Mouse (Mus musculus) splenic B cell, adult 2 months (primary cell): Measurements from ENCODE around the gene Fbxl18.
A peak's percentile ranks its signal among the peaks of the same experiment; 100 is the strongest.

ENCODE experiments used
- DNase-seq: peaks from one replicate; pipeline ENCODE4 v3.0.0-alpha.2; 2011; ENCODE audit warnings: low read depth, low spot score
- H3K27me3 ChIP-seq: 2 replicates; pipeline ENCODE4 v1.6.1; 2012; ENCODE audit warnings: mild to moderate bottlenecking, low read length, moderate library complexity, mixed read lengths; ENCODE audit not compliant: control insufficient read depth, poor library complexity, insufficient read depth, severe bottlenecking
- H3K36me3 ChIP-seq: 2 replicates; pipeline ENCODE4 v1.6.1; 2012; ENCODE audit warnings: mild to moderate bottlenecking, low read length, moderate library complexity, mixed read lengths; ENCODE audit not compliant: control insufficient read depth, poor library complexity, insufficient read depth, severe bottlenecking

The Fbxl18 gene

GRCm38 (mm10) chr5:142924336-142924959, 29.2 kb upstream of the Fbxl18 start:
- H3K36me3 ChIP-seq: no peaks in the 10 kb centered on the region
- DNase-seq: no peak
- no peaks in the 10 kb centered on the region for H3K27me3 ChIP-seq

- H3K36me3 ChIP-seq: no peaks in the 10 kb centered on the region
- no peaks in the 10 kb centered on the region for H3K27me3 ChIP-seq
- DNase-seq: no peak
Measured at GRCm38 (mm10) chr5:142923781-142924180, 28.6 kb upstream of the Fbxl18 start.

GRCm38 (mm10) chr5:142922251-142922650, 27.0 kb upstream of the Fbxl18 start:
- DNase-seq: no peak
- H3K36me3 ChIP-seq: no peaks in the 10 kb centered on the region
- no peaks in the 10 kb centered on the region for H3K27me3 ChIP-seq

- H3K36me3 ChIP-seq: no peaks in the 10 kb centered on the region
- no peak for DNase-seq
- no peaks in the 10 kb centered on the region for H3K27me3 ChIP-seq
Measured at GRCm38 (mm10) chr5:142921074-142921459, 25.8 kb upstream of the Fbxl18 start.

- no peaks in the 10 kb centered on the region for H3K36me3 ChIP-seq
- DNase-seq: peak; percentile 85
- no peaks in the 10 kb centered on the region for H3K27me3 ChIP-seq
Measured at GRCm38 (mm10) chr5:142920311-142921073, 25.3 kb upstream of the Fbxl18 start.

- H3K27me3 ChIP-seq: no peaks in the 10 kb centered on the region
- DNase-seq: no peak
- no peaks in the 10 kb centered on the region for H3K36me3 ChIP-seq
Measured at GRCm38 (mm10) chr5:142917402-142917801, 22.2 kb upstream of the Fbxl18 start.

GRCm38 (mm10) chr5:142916593-142916992, 21.4 kb upstream of the Fbxl18 start:
- Histone ChIP-seq H3K36me3 (no peaks in the 10 kb centered on the region), H3K27me3 (no peaks in the 10 kb centered on the region)
- no peak for DNase-seq

GRCm38 (mm10) chr5:142915231-142915630, 20.0 kb upstream of the Fbxl18 start:
- Histone ChIP-seq H3K27me3 (no peaks in the 10 kb centered on the region), H3K36me3 (no peaks in the 10 kb centered on the region)
- DNase-seq: no peak

- peak; percentile 43 for DNase-seq
- H3K27me3 ChIP-seq: no peaks in the 10 kb centered on the region
- H3K36me3 ChIP-seq: no peaks in the 10 kb centered on the region
Measured at GRCm38 (mm10) chr5:142912739-142913138, 17.5 kb upstream of the Fbxl18 start.

GRCm38 (mm10) chr5:142912320-142912719, 17.1 kb upstream of the Fbxl18 start:
- H3K27me3 ChIP-seq: no peaks in the 10 kb centered on the region
- no peaks in the 10 kb centered on the region for H3K36me3 ChIP-seq
- no peak for DNase-seq

GRCm38 (mm10) chr5:142911629-142912028, 16.4 kb upstream of the Fbxl18 start:
- Histone ChIP-seq H3K27me3 (no peaks in the 10 kb centered on the region), H3K36me3 (no peaks in the 10 kb centered on the region)
- DNase-seq: no peak

- H3K27me3 ChIP-seq: no peaks in the 10 kb centered on the region
- peak; percentile 75 for DNase-seq
- peaks cover 13% of the 10 kb centered on the region for H3K36me3 ChIP-seq
Measured at GRCm38 (mm10) chr5:142909576-142910278, 14.5 kb upstream of the Fbxl18 start.

- H3K36me3 ChIP-seq: peaks cover 20% of the 10 kb centered on the region
- peak; percentile 88 for DNase-seq
- H3K27me3 ChIP-seq: no peaks in the 10 kb centered on the region
Measured at GRCm38 (mm10) chr5:142908941-142909575, 13.8 kb upstream of the Fbxl18 start.

GRCm38 (mm10) chr5:142907803-142908559, 12.8 kb upstream of the Fbxl18 start:
- H3K36me3 ChIP-seq: peaks cover 27% of the 10 kb centered on the region
- H3K27me3 ChIP-seq: no peaks in the 10 kb centered on the region
- DNase-seq: peak; percentile 37
